ENCODE assay signal across 19 mouse cellular contexts in genomic region chr4:119041616-119042015, GRCm38 (mm10).
DNase-seq lines count a peak whose midpoint lies in the region; ATAC-seq and TF ChIP-seq lines count a peak whose summit lies in the region.
"Had no signal": no experiment of that assay in that cellular context is flagged by ENCODE, and none has a peak within 500 bp of the region (broad histone marks: within the 10 kb centered on the region; RNA-seq: fewer than 3 reads in every experiment).

No protein-coding gene starts in this region.

- H3K4me3 ChIP-seq in cerebellum, adult 2 months (replicated peaks; ENCODE audit: insufficient read depth, low read depth, low read length) = no peak overlapping the region
- H3K4me3 ChIP-seq in heart, embryonic 11.5 days (ENCODE audit: low read depth, low read length) = no peak overlapping the region
- H3K4me3 ChIP-seq in liver, embryonic 12.5 days = no peak overlapping the region
- no peak overlapping the region for H3K4me3 ChIP-seq in hindbrain, embryonic 14.5 days (replicated peaks; ENCODE audit: low read length)
- H3K4me3 ChIP-seq: embryonic facial prominence, embryonic 10.5 days; hindbrain, embryonic 15.5 days; midbrain, embryonic 13.5 days had no signal

- no peak overlapping the region for H3K9ac ChIP-seq in heart, embryonic 11.5 days (ENCODE audit: low read depth, low read length)
- H3K9ac ChIP-seq in liver, embryonic 12.5 days = peak overlapping the region; percentile 32
- no peak overlapping the region for H3K9ac ChIP-seq in hindbrain, embryonic 14.5 days
- H3K9ac ChIP-seq: forebrain, postnatal 0 days; hindbrain, embryonic 15.5 days; lung, embryonic 14.5 days; midbrain, embryonic 13.5 days had no signal

- H3K4me1 ChIP-seq in cerebellum, adult 2 months (ENCODE audit: control insufficient read depth, insufficient read depth, low read length) = 0 out of 2 replicates have a peak, but pooled peaks cover 3% of the 10 kb centered on the region
- H3K4me1 ChIP-seq in heart, embryonic 11.5 days (ENCODE audit: control insufficient read depth, insufficient read depth, low read length) = peaks cover 8% of the 10 kb centered on the region
- H3K4me1 ChIP-seq in liver, embryonic 12.5 days = peaks cover 75% of the 10 kb centered on the region
- 0 out of 2 replicates have a peak, but pooled peaks cover 5% of the 10 kb centered on the region for H3K4me1 ChIP-seq in hindbrain, embryonic 14.5 days (replicated peaks; ENCODE audit: control insufficient read depth, insufficient read depth, low read length)
- H3K4me1 ChIP-seq: hindbrain, embryonic 15.5 days had no signal

- peak; percentile 18 to 48 for DNase-seq in cerebellum, adult 2 months
- no peak for DNase-seq in cerebellum, adult 8-10 months
- peak; percentile 15 for DNase-seq in heart, adult 8-10 months (ENCODE audit: low spot score)
- DNase-seq in liver = no peak
- no peak for DNase-seq in spleen, postnatal 36 days (ENCODE audit: low spot score in 2 of 2)
- no peak for DNase-seq in hindbrain, embryonic 14.5 days (ENCODE audit: low spot score)
- DNase-seq: cerebellum, adult 18-20 months; forebrain, postnatal 0 days; gastrocnemius, postnatal 14 days; layer of hippocampus, postnatal 36 days; left cerebral cortex, postnatal 4 days; lung, embryonic 14.5 days; thymus, postnatal 4 days had no signal

- H3K9me3 ChIP-seq in heart, embryonic 11.5 days (replicated peaks; ENCODE audit: control insufficient read depth, low read length) = no peaks in the 10 kb centered on the region
- no peaks in the 10 kb centered on the region for H3K9me3 ChIP-seq in liver, embryonic 12.5 days (replicated peaks)
- H3K9me3 ChIP-seq in hindbrain, embryonic 14.5 days (ENCODE audit: control insufficient read depth, low read length) = no peaks in the 10 kb centered on the region
- H3K9me3 ChIP-seq: embryonic facial prominence, embryonic 10.5 days; hindbrain, embryonic 15.5 days; midbrain, embryonic 13.5 days had no signal

- H3K27me3 ChIP-seq in cerebellum, adult 2 months (ENCODE audit: control insufficient read depth, insufficient read depth, low read length) = no peaks in the 10 kb centered on the region
- H3K27me3 ChIP-seq in heart, embryonic 11.5 days (ENCODE audit: control insufficient read depth, insufficient read depth, low read length) = no peaks in the 10 kb centered on the region
- H3K27me3 ChIP-seq in liver, embryonic 12.5 days (replicated peaks) = peaks cover 7% of the 10 kb centered on the region
- no peaks in the 10 kb centered on the region for H3K27me3 ChIP-seq in hindbrain, embryonic 14.5 days (ENCODE audit: control insufficient read depth, insufficient read depth, low read length)
- H3K27me3 ChIP-seq: hindbrain, embryonic 15.5 days; midbrain, embryonic 13.5 days had no signal

- H3K4me2 ChIP-seq in heart, embryonic 11.5 days = no peak overlapping the region
- no peak overlapping the region for H3K4me2 ChIP-seq in liver, embryonic 12.5 days
- H3K4me2 ChIP-seq in hindbrain, embryonic 14.5 days (replicated peaks) = no peak overlapping the region
- H3K4me2 ChIP-seq: hindbrain, embryonic 15.5 days; lung, embryonic 14.5 days; midbrain, embryonic 13.5 days had no signal

- no peaks in the 10 kb centered on the region for H3K36me3 ChIP-seq in heart, embryonic 11.5 days (ENCODE audit: control insufficient read depth, insufficient read depth, low read length)
- no peaks in the 10 kb centered on the region for H3K36me3 ChIP-seq in liver, embryonic 12.5 days
- no peaks in the 10 kb centered on the region for H3K36me3 ChIP-seq in hindbrain, embryonic 14.5 days (replicated peaks; ENCODE audit: control insufficient read depth, insufficient read depth)
- H3K36me3 ChIP-seq: embryonic facial prominence, embryonic 10.5 days; hindbrain, embryonic 15.5 days; midbrain, embryonic 13.5 days had no signal

- ATAC-seq in heart, embryonic 11.5 days (replicated peaks; ENCODE audit: insufficient number of reproducible peaks, low FRiP score, low TSS enrichment) = no peak
- ATAC-seq in liver, embryonic 12.5 days = no peak
- ATAC-seq in hindbrain, embryonic 14.5 days (ENCODE audit: low FRiP score) = no peak
- ATAC-seq: forebrain, postnatal 0 days; midbrain, embryonic 13.5 days had no signal

- no peak overlapping the region for H3K27ac ChIP-seq in cerebellum, adult 2 months (ENCODE audit: insufficient read depth, low read length)
- H3K27ac ChIP-seq in heart, embryonic 11.5 days (ENCODE audit: low read depth, low read length) = no peak overlapping the region
- H3K27ac ChIP-seq in liver, embryonic 12.5 days = peak overlapping the region; percentile 74
- H3K27ac ChIP-seq in hindbrain, embryonic 14.5 days = no peak overlapping the region
- H3K27ac ChIP-seq: embryonic facial prominence, embryonic 10.5 days; hindbrain, embryonic 15.5 days; kidney, postnatal 0 days; midbrain, embryonic 13.5 days had no signal

- TF ChIP-seq CTCF in cerebellum, adult 2 months (IDR thresholded peaks at IDR 0.05; ENCODE audit: borderline replicate concordance, insufficient read depth, low read depth, low read length) = no peak

- TF ChIP-seq POLR2A in cerebellum, adult 2 months (IDR thresholded peaks at IDR 0.05; ENCODE audit: borderline replicate concordance, insufficient read depth, low read length) = no peak

- 19% methylated on average over 6 of the region's 6 CpGs for WGBS in cerebellum, adult 2 months
- WGBS in heart, embryonic 11.5 days (ENCODE audit: insufficient replicate concordance) = 66% methylated on average over 6 of the region's 6 CpGs
- WGBS in liver, embryonic 12.5 days (ENCODE audit: insufficient replicate concordance) = 69% methylated on average over 6 of the region's 6 CpGs
- 72% methylated on average over 6 of the region's 6 CpGs for WGBS in hindbrain, embryonic 14.5 days

Comparison
In these comparisons a context has a peak if more than half of its experiments do, and no peak if none do; other contexts are left out.
1. DNase-seq: peak in cerebellum, adult 2 months (2 of 2) and heart, adult 8-10 months (single experiment); none in cerebellum, adult 8-10 months (single experiment), liver (single experiment), spleen, postnatal 36 days (0 of 2) and hindbrain, embryonic 14.5 days (single experiment).